ENCODE assay signal across 9 mouse cellular contexts in genomic region chr9:61910526-61911256, GRCm38 (mm10). TPM values are rescaled to one million over a fixed set of nuclear protein-coding genes. Genes with fewer than 3 reads are reported as not detected.
A peak's percentile ranks its signal among the peaks of the same experiment; 100 is the strongest.
DNase-seq lines count a peak whose midpoint lies in the region; ATAC-seq lines count a peak whose summit lies in the region.
"Had no signal": no experiment of that assay in that cellular context is flagged by ENCODE, and none has a peak within 500 bp of the region (broad histone marks: within the 10 kb centered on the region; RNA-seq: fewer than 3 reads in every experiment).

No protein-coding gene starts in this region.

- no peak overlapping the region for H3K27ac ChIP-seq in neural tube, embryonic 11.5 days (ENCODE audit: low read depth, low read length)
- H3K27ac ChIP-seq: heart, embryonic 13.5 days had no signal

- H3K4me1 ChIP-seq in neural tube, embryonic 11.5 days (ENCODE audit: control insufficient read depth, insufficient read depth, low read length), result peaks cover 4% of the 10 kb centered on the region; the same call in 1 of the 2 replicates

- H3K9ac ChIP-seq in neural tube, embryonic 11.5 days (ENCODE audit: low read length), result no peak overlapping the region
- H3K9ac ChIP-seq: heart, embryonic 13.5 days had no signal

- peak; percentile 46 for DNase-seq in heart, postnatal 4 days
- no peak for DNase-seq in heart, adult 18-20 months
- peak; percentile 31 to 71 for DNase-seq in spleen, postnatal 4 days (ENCODE audit: low spot score in 2 of 2)
- no peak for DNase-seq in spleen, postnatal 14 days (ENCODE audit: low spot score in 2 of 2)
- DNase-seq in embryo, embryonic 11 days, result peak; percentile 74
- peak; percentile 46 for DNase-seq in neural tube, embryonic 11.5 days (ENCODE audit: low spot score)
- DNase-seq in cerebellum, postnatal 4 days (ENCODE audit: low spot score in 2 of 2), result no peak
- DNase-seq in right cerebral cortex, postnatal 36 days (ENCODE audit: low spot score in 2 of 2), result no peak

- 43% methylated on average over 20 of the region's 20 CpGs for WGBS in neural tube, embryonic 11.5 days

- no peak for ATAC-seq in neural tube, embryonic 11.5 days (ENCODE audit: insufficient read depth, low FRiP score, low TSS enrichment)

- no peaks in the 10 kb centered on the region for H3K9me3 ChIP-seq in neural tube, embryonic 11.5 days (ENCODE audit: control insufficient read depth, low read length)
- H3K9me3 ChIP-seq: heart, embryonic 13.5 days had no signal

- peaks cover 8% of the 10 kb centered on the region; the same call in 1 of the 2 replicates for H3K36me3 ChIP-seq in neural tube, embryonic 11.5 days (ENCODE audit: control insufficient read depth, insufficient read depth, low read length)

- H3K4me3 ChIP-seq in neural tube, embryonic 11.5 days (ENCODE audit: low read depth, low read length), result no peak overlapping the region
- H3K4me3 ChIP-seq: heart, embryonic 13.5 days had no signal

- no peaks in the 10 kb centered on the region for H3K27me3 ChIP-seq in neural tube, embryonic 11.5 days (ENCODE audit: control insufficient read depth, insufficient read depth, low read length)
- H3K27me3 ChIP-seq: heart, embryonic 13.5 days had no signal

- no peak overlapping the region for H3K4me2 ChIP-seq in neural tube, embryonic 11.5 days (ENCODE audit: low read depth)
- H3K4me2 ChIP-seq: heart, embryonic 13.5 days had no signal

RNA-seq across cellular contexts. Expression of gene Rplp1, which starts 3.7 kb away (rescaled TPM):
- total RNA-seq in heart, postnatal 4 days (2021), result 1,000 to 10,000 TPM; 1,924 to 1,989 TPM
- 1,000 to 10,000 TPM; 1,497 to 1,660 TPM for total RNA-seq in heart, adult 18-20 months (2021)
- 1,074 and 1,150 TPM in 2 replicates for polyA plus RNA-seq in neural tube, embryonic 11.5 days (2014; fragmentation: Nextera tagmentation; extraction: Ambion mirVana)

RNA-seq across cellular contexts. Expression of gene Kif23, which starts 35.9 kb away (rescaled TPM):
- 10 to 100 TPM; 56.0 to 75.0 TPM for total RNA-seq in heart, postnatal 4 days (2021)
- total RNA-seq in heart, adult 18-20 months (2021), result 1 to 10 TPM; 1.2 to 3.1 TPM
- polyA plus RNA-seq in neural tube, embryonic 11.5 days (2014; fragmentation: Nextera tagmentation; extraction: Ambion mirVana), result 95.4 and 106 TPM in 2 replicates

Comparison
In these comparisons a context has a peak if more than half of its experiments do, and no peak if none do; other contexts are left out.
1. DNase-seq: peak in heart, postnatal 4 days (single experiment), spleen, postnatal 4 days (2 of 2), embryo, embryonic 11 days (single experiment) and neural tube, embryonic 11.5 days (single experiment); none in heart, adult 18-20 months (0 of 2), spleen, postnatal 14 days (0 of 2), cerebellum, postnatal 4 days (0 of 2) and right cerebral cortex, postnatal 36 days (0 of 2).
2. RNA of gene Kif23, which starts 35.9 kb away (total RNA-seq): 56.0 to 75.0 TPM in heart, postnatal 4 days; 1.2 to 3.1 TPM in heart, adult 18-20 months; every median in the first group is over 10 times any median in the second.